Mouse (Mus musculus) right cerebral cortex, postnatal 10 days (tissue): ENCODE data around the gene Hoxa9.

ENCODE experiments used
- DNase-seq, 2 experiments: peaks; one replicate each; pipeline ENCODE4 v3.0.0; 2021; ENCODE audit warnings: low spot score in 2 of 2

Hoxa9 gene

DNA sequence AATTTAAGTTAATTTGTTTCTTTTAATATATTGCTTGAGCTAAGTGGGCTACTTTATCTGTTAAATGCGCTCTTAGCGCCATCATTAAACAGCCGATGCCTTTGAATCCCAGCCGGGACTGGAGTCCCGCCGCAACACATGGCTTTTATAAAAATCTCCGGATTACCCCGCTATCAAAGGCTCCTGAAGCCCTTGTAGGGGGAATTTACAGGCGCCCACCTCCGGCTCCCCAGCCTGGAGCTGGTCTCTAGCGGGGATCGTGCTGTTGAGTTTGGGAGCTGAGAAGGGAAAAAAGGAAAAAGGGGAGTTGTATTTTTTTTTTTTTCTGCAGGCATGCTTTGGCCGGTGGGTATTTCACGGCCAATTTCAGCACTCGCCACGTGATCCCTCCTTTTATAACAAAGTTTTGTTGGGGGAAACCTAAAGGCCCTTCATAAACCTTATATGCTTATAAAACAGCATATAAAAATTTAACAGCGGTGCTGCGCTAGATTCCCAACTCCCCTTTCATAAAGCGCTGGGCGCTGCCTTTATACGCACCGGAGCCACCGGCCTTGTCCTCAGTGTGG lies 13.7 kb upstream of the Hoxa9 start:
- no peak for DNase-seq

DNA sequence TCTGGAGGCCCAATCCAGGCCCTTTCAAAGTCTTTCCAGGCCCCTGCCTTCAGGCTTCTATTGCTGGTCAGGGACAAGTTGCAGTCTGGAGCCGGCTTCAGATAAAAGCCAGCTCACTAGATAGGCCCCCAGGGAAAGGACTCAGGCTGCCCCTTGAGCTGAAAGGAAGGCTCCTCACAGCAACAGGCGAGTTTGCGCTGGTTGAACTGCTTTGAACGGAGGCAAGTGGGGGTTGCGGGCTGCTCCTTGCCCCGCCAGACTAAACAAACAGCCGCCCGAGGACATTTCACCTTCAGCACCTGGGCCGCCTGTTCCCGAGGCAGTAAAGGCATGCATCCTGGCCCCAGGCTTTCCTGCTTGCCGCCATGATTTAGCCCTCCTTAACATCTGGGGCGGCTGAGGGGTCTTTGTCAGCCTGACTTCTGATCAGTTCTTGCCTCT lies 12.8 kb upstream of the Hoxa9 start:
- DNase-seq: no peak

DNA sequence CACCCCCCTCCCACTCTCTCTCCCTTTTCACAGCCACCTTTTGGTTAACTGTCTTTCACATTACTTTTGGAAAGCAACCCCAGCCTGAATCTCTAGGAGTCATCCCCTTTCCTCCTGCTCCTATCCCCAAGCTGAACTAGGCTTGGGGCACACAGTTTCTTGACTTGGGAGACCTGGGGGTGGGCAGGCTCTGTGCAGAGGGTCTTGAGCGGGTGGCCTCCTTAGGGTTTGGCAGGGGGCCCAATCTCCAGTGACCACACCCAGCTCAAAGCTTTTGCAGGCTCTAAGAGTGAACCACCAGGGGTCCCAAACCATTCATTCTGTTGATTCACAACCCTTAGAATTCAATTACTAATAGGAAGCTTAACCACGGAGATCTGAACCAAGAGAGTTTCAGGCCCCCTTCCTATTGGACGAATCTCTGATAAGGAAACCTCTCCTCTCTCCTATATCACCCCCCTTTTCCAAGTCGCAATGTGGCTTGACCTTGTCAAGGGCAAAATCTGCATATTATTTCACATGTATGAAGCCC lies 12.0 kb upstream of the Hoxa9 start:
- no peak for DNase-seq

DNA sequence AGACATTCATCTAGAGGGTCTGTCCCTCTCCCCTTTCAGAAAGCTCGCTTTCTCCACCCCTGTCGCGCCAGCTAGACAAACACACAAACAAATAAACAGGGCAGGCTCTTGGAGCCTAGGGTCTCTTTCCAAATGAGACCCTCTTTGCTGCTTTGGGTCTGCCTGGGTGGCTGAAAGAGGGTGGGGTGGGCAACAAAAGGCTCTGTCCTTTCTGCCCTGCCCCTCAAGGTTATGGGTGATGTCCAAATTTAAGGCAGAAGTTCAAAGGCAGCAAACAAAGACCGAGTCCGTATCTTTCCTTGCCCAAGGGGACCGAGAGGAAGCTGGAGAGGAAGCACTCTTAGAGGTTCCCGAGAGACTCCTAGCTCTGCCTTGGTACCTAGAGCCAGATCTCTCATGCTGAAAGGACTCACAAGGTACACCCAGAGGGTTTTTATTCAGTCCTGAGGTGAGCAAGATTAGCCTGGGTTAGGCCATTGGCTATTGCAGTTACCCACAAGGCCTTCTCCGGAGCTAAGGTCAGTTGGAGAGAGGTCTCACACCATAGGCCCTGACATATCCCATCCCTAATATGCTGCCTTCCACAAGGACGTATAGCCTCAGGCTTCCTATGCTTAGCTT lies 10.2 kb upstream of the Hoxa9 start:
- DNase-seq: no peak

DNA sequence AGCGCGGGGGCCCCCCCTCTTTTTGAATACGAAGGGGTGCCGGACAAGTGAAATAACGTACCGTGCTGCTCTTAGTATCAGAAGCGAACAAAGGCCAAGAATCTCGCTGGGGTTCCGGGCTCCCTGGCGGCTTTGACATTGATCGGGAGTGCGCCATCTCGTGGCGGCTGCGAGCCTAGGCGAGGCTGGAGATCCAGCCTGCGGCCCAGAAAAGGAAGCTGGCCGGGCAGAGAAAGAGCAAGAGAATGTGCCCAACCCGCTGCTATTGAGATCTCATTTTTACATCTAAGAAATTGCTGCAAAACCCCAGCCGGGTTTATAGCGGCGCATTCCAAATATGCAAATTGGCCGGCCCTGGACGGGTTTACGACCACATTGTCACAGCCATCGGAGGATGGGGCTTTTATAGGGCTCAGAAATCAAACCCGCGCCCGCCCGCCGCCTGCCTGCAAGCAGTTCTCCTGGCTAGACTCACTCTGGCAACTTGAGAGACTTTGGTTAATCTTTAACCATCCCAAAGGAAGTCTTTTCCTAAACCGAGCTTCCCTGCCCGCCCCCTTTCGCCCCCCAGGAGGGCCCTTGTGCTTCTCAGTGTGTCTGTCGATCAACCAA lies 9.6 kb upstream of the Hoxa9 start, which contains the start of gene Hoxa10:
Hoxa10 (minus strand) TSS at position 466 of the 612 bp plus-strand sequence.
- peak in 1 of 2 experiments; percentile 55 for DNase-seq

DNA sequence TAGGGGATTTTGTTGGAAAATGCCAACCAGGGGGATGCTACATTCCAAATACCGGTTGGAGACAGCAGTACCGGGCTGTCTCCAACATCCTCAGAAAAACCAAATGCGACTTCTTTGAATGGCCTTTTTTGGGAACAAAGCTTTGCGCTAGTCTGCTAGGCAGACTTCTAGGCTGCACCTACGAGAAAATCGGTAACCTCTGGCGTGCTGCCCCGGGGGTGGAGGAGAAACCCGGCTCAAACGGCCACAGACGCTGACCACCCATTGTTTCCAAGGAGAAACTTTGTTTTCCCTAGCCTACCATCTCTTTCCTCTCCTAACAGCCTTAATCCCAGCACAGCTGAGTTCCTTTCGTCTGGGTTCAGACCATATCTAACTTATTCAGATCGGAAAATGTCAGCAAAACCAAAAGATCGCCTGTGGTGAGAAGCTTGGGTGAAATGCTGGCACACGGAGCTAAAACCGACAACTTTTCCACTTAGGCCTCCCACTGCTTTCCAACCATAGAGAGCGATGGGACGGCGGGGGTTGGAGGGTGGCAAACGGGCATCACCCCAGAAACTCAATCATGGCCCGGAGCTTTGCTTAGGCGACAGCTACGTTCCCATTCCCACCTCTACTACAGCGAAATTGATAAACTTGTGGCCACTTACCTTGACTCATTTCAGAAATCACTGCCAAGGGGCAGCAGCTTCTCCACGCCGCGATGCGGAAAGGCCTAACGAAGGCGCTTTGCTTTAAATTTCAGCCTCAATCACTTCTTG lies 8.9 kb upstream of the Hoxa9 start:
- DNase-seq: no peak

DNA sequence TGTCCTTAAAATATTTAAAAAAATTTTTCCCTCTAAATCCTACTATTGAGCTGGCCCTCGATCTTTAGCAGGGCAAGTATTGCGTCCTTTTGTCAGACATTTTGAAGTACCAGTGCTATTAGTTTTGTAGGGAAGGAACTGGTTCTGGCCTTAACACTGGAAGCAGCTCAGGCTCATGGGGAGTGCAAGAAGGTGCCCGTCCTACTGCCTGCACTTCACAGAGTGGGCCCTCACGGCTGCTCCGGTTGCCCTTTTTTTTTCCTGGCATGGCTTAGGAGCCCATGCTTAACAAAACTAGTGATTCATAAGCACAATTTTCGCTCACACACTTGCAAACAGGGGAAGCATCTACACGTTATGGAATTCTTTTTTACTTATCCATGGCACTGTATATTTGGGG lies 8.1 kb upstream of the Hoxa9 start:
- DNase-seq: no peak

DNA sequence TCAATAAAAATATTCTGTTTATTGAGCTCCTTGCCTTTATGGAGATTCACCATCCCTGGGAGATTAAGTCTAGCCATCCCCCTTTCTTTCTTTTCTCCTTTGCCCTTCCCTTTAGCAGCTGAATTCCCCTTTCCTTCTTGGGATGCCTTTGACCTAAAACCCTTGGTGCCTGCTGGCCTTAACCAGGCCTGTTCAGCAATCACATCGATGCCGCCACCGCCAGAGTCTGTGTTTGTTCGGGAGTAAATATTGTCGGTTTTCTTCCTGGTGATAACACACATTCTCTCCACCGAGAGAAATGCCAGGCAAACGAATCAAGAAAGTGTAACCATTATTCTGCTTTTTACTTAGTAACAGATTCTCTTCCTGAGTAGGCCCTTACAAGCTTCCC lies 7.3 kb upstream of the Hoxa9 start:
- no peak for DNase-seq

DNA sequence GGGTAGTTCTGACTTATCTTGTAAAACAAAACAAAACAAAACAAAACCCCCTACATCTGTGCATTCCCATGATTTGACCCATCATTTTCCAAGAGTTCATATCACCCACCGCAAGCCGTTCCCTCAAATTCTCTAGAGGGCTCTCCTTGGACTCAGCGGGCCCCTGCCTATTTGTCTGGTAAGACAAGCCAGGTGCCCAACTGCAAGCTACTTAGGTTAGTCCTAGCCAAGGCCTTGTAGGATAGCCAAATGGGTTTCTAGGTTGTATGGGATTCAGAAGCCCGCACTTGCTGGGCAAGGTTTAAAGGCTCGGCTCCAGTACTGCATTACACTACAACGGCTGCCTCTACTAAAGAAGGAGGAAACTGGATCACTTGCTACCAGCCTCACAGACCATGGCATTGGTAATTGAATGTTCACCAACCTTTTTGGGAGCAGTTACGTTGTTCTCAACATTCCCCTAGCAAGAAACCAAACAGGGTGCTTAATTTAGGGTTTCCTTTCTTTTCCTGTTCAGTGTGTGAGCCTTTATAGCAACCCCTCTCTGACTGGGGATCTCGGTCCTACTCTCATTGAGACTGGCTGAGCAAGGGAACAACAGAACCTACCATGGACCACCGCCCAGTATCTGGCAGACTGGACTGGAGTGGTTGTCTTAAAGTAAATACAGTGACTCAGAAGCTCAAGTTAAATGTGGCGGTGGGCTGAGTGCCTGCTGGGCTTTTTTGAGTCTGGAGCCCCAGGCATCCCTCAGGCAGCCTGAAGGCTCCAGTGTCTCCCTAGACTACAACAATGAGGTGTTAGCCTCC lies 6.7 kb upstream of the Hoxa9 start:
- no peak for DNase-seq

DNA sequence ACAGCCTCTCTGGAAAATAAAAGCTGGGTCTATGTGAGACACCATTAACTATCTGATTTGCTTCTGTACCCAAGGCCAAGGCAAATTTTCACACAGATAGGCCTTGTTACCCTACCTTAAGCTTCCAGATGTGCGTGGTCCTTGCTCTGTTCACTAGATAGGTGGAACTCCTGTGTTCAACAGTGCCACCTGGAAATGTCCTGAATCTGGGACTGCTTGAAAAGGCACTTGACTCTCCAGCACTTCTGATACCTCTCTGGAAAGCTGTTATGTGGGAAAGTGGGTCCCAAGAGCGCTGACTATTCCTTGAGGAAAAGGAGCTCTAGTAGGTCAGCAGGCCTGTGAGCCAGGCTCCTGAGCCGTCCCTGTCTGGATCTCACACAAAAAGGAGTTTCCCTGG lies 5.9 kb upstream of the Hoxa9 start:
- no peak for DNase-seq

DNA sequence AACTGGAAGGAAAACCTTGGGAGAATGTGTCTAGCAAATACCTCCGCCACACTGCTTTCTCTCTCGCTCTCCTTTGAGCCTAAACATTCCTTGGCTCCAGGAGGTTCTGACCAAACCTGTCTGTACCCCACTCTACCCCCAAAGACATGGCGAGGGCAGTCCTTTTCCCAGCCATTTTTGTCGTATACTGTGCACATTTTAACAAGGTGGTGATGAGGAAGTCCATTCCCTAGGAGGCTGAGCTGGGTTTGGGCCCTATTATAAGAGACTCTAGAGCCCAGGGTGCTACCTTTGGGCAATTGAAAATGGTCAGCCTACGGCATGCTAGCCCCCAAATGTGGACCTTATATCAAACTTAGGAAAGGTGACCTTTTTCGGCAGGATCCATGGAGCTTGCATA lies 5.0 kb upstream of the Hoxa9 start:
- no peak for DNase-seq

DNA sequence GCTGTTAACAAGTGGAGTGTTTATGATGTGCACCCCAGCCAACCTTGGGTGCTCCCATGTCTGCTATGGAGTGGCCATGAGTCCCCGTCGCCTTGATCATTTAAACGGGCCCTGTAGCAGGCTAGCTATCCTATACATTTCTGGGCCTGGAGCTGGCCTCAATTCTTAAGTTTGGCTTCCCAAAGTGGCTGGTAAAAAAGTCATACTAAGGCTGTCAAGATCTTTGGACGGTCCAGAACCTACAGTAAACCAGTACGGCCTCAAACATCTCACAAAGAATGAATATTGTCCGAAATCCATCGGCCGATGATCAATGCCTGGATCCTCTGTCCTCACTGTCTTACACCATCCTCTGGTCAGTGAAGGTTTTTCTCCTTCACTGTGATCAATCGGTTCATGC lies 4.4 kb upstream of the Hoxa9 start:
- no peak for DNase-seq

DNA sequence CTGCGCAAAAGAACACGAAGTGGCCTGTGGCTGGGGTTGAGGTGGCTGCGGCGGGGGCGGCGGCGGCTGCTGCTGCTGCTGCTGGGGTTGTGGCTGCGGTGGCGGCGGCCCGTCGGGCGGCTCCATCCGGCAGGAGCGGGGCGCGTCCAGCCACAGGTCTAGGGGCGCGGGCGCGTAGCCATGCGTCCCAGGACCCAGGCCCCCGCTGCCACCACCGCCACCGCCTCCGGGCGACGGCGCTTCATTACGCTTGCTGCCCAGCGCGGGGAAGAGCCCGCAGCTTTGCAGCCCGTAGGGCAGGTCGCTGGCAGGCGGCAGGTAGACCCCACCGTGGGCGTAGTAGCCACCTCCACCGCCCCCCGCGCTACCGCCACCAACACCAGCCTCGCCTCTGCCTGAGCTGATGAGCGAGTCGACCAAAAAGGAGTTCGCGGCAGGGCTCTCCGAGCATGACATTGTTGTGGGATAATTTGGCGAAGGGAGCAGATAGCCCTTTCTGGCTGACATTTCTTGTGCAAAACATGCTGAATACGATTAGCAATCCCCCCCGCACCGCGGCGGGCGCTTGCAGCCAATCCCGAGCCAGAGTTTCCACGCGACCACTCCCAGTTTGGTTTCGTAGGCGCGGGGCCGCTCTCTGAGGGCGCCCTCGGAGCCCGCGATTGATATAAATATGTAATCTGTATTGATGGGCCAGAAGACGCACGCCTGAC lies 3.7 kb upstream of the Hoxa9 start:
- DNase-seq: peak in 1 of 2 experiments; percentile 15

DNA sequence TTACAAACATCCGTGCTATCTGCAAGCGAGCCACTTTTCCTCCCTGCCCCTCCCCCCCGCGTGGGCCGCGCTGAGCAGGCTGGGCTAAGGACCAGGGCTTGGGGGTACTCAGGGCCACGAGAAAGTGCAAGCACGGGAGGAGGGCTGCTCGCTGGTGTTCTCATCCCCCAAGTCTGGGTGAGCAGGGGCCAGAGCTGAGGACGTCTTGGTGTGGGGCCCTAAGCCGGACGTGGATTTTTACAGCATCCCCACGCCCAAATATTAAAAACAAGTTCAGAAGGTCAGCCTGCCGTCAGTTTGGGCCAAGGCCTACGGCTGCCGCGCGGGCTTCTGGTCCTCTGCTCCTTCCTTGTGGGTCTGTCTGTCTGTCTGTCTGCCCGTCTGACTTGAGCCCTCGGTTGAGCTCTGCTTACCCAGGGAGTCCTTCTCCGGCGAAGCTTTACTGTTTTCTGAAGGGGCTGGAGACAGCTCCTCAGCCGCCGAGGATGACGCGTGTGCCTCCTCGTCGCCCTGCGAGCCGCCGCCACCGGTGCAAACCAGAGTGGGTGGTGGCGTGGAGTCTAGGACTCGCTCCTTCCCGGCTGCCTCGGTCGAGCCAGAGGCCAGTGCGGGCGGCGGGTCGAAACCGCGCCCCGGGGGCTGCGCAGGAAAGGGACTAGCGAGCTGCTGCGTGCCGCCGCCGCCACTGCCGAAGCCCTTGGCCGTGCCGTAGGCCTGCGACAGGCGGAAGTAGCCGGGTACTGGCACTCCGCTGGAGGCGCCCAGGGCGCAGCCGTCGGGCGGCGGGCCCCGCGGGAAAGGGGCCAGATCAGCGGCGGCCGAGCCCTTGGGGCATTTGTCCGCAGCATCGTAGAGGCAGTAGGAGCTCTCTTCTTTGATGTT lies 2.9 kb upstream of the Hoxa9 start:
- DNase-seq: peak in 1 of 2 experiments; percentile 21

DNA sequence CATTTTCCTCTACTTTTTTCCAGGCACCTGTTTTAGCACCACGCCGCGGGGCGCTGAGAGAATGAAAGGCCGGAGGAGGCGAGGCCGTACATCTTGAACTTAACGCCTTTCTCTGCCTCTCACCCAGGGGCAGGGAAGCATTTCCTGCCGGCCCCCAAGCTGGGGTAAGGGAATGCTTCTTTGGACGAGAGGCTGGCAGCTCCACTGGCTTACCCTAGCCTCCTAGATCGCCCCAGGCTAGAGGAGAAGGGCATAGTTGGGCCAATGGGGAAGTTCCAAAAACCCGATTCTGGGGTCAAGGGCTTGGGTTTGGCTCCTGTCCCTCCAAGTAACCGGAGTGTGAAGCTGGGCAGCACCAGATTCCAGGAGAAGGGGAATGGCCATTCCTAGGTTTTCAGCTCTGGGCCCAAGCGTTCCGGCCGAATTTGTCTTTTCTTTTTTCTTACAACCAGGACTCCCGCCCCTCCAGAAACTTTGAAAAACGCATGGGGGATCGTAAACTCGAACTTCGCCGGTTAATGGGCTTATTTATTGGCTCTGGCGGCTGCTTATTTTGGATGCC lies 2.2 kb upstream of the Hoxa9 start:
- DNase-seq: peak in 1 of 2 experiments; percentile 16

DNA sequence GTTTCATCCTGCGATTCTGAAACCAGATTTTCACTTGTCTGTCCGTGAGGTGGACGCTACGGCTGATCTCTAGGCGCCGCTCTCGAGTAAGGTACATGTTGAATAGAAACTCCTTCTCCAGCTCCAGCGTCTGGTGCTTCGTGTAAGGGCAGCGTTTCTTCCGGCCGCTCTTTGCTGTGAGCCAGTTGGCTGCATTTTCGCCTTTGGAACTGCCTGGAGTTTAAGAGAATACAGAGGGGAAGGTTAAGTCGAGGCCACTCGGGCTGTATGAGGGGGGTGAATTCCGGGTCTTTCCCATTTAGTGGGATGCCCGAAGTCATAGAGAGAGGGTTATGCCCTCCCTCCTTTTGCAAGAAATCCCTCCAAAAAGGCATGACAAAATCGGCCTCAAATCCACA lies 1.7 kb upstream of the Hoxa9 start:
- peak in 1 of 2 experiments; percentile 18 for DNase-seq

DNA sequence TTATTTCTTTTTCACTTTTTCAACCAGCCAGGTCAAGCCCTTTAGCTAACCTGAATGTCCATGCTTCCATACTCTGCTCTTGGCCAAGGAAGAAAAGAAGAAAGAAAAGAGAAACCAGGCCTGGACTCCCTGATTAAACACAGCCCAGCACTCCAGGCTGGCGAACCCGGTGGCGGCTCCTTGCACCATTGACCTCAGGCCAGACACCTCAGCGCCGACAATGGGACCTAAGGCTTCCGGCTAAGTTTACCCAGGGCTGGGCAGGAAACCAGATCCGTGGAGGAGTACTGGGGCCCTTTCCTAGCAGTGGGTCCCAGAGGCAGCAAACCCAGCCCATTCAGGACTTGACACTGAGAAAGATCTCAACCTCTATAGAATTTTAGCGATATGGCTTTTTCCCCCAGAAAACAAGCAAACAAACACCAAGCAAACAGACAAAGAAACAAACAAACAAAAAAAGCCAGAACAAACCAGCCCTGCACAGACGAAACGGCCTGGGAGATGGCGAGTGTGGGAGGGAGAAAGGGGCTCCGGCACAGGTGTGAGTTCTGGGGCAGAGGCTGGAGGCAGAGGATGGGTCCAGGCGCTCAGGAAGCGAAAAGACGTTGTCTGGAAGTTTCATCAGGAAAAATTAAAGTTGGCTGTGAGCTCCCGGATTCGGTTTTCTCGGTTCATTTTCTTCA lies 1.1 kb upstream of the Hoxa9 start:
- peak in 1 of 2 experiments; percentile 15 for DNase-seq

DNA sequence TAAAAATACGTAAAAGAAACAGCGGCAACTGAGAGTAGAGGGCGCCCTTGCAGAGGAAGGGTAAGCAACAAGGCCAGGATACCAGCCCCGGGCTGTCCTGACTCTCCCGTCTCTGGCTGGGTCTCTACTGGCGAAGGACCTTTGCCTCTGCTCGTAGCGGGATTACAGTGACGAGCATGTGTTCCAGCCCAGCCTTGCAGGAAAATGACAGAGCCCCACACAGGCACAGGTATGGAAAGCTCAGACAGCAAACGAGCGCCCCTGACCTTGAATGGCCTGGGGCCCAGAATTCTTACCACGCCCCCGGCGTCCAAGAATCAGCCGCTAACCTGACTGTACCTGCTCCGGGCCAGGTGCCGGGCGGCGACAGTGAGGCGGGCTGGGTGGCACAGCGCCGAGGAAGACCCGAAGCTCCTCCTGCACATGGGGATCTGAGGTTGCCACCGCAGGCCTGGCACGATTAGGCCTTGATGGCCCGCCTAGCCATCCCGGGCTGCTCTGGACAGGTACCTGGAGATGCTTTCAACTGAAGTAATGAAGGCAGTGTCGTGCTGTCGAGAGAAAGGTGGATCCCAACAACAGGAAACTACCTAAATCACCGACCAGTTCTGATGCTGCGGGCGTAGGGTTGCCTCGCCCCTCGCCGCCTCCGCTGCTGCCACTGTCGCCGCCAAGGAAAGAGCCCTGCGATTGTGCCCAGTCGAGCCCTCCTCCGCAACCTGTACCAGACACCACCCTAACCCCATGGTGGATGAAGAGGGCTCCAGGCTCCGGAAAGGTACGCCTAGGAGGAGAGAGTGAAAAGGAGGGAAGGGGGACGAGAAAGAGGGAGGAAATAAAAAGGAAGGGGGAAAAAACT lies 1.1 kb downstream of the Hoxa9 start:
- DNase-seq: no peak
